Mouse (Mus musculus): ENCODE measurements around the gene Gm10376.
"Not testable (repeated sequence)": the region's sequence is repeated elsewhere in the genome, so short reads cannot be mapped to it uniquely, and the experiment has no call there.

The Gm10376 gene

GRCm38 (mm10) chr14:43015528-43015927 is at the start of gene Gm10376:
TSS of gene Gm10376 (minus strand) at chr14:43015628.
- not testable (repeated sequence) for DNase-seq (ENCODE audit: low read depth, low spot score)

- not testable (repeated sequence) for DNase-seq (ENCODE audit: low read depth, low spot score)
Observed at GRCm38 (mm10) chr14:43060179-43060578, 44.8 kb upstream of the Gm10376 start.

- DNase-seq (ENCODE audit: low read depth, low spot score), result not testable (repeated sequence)
Observed at GRCm38 (mm10) chr14:43058063-43058462, 42.6 kb upstream of the Gm10376 start.

GRCm38 (mm10) chr14:42993524-42993923 is 21.9 kb downstream of the Gm10376 start, which contains the start of gene Gm8082:
TSS of gene Gm8082 (minus strand) at chr14:42993624.
- DNase-seq (ENCODE audit: low read depth, low spot score), result not testable (repeated sequence)
